Mouse (Mus musculus) ovary, postnatal 14 days (tissue): ENCODE measurements at regions not wholly inside any gene's neighbourhood (a gene's known extent, or its start where the extent isn't known, plus 50 kb on each side); places are given as distances from the start of the nearest gene placed in this dataset.

Source experiments
- DNase-seq: peaks from one replicate; pipeline ENCODE4 v3.0.0; 2022; ENCODE audit warnings: low spot score

- DNase-seq, result peak; percentile 74
Measured at GRCm38 (mm10) chr8:26443041-26443440, 323.7 kb downstream of the Gm45692 start.

GRCm38 (mm10) chr8:26443735-26444134 is 324.4 kb downstream of the Gm45692 start:
- no peak for DNase-seq

GRCm38 (mm10) chr8:26445991-26446390 is 326.7 kb downstream of the Gm45692 start:
- DNase-seq, result no peak

GRCm38 (mm10) chr8:26447886-26448640 is 328.7 kb downstream of the Gm45692 start:
- no peak for DNase-seq

GRCm38 (mm10) chr8:26449291-26449690 is 330.0 kb downstream of the Gm45692 start:
- DNase-seq, result no peak

- no peak for DNase-seq
Measured at GRCm38 (mm10) chr8:26450543-26450942, 331.2 kb downstream of the Gm45692 start.

GRCm38 (mm10) chr8:26452976-26453573 is 333.7 kb downstream of the Gm45692 start:
- no peak for DNase-seq

- no peak for DNase-seq
Measured at GRCm38 (mm10) chr8:26465346-26465745, 346.0 kb downstream of the Gm45692 start.

- DNase-seq, result no peak
Measured at GRCm38 (mm10) chr8:26468441-26468840, 349.1 kb downstream of the Gm45692 start.

- DNase-seq, result no peak
Measured at GRCm38 (mm10) chr8:26469705-26470104, 350.4 kb downstream of the Gm45692 start.

GRCm38 (mm10) chr8:26471811-26472550 is 352.6 kb downstream of the Gm45692 start:
- DNase-seq, result no peak

GRCm38 (mm10) chr8:26484749-26485148 is 365.4 kb downstream of the Gm45692 start:
- DNase-seq, result no peak

GRCm38 (mm10) chr8:26487866-26488265 is 368.5 kb downstream of the Gm45692 start:
- DNase-seq, result no peak

- no peak for DNase-seq
Measured at GRCm38 (mm10) chr8:26488590-26488989, 369.3 kb downstream of the Gm45692 start.

- DNase-seq, result no peak
Measured at GRCm38 (mm10) chr8:26501196-26501813, 382.0 kb downstream of the Gm45692 start.

- no peak for DNase-seq
Measured at GRCm38 (mm10) chr8:26501814-26502572, 382.7 kb downstream of the Gm45692 start.

GRCm38 (mm10) chr8:26502772-26503171 is 383.4 kb downstream of the Gm45692 start:
- DNase-seq, result no peak

- no peak for DNase-seq
Measured at GRCm38 (mm10) chr8:26503918-26504317, 384.6 kb downstream of the Gm45692 start.

GRCm38 (mm10) chr8:26504319-26505035 is 385.1 kb downstream of the Gm45692 start:
- no peak for DNase-seq

- no peak for DNase-seq
Measured at GRCm38 (mm10) chr8:26507611-26508070, 388.3 kb downstream of the Gm45692 start.

- DNase-seq, result no peak
Measured at GRCm38 (mm10) chr8:26509254-26509653, 389.9 kb downstream of the Gm45692 start.
